Mouse (Mus musculus) megakaryocyte, embryonic 14.5 days (primary cell): ENCODE measurements around the gene Smyd3.

Source experiments
- FLI1 ChIP-seq: IDR thresholded peaks from 2 replicates; pipeline ENCODE4 v1.6.1; 2012; ENCODE audit warnings: low read length, inconsistent platforms, mixed read lengths
- GATA1 ChIP-seq: IDR thresholded peaks from 3 replicates; pipeline ENCODE4 v1.6.1; 2012; ENCODE audit warnings: mixed read lengths, low read length, inconsistent platforms, borderline replicate concordance

DNA sequence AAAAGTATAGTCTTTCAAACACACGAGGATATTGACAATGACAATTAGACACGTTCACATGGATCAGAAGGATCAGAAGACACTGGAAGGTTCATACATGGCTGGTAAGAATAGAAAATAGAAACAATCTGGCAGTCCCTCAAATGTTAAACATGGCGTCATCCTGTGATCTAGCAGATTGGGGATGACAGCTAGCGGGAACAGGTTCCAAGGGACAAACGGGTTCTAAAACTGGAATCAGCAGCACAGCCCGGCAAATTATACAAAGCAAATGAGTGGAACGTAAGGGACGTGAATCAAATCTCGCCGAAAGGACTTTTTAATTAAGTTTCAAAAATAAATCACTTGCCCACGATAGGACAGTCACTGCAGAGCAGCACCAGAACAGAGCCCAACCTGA, 81.2 kb downstream of the Smyd3 start:
- TF ChIP-seq GATA1 (no peak), FLI1 (no peak)
